Mouse (Mus musculus): ENCODE measurements at regions not wholly inside any gene's neighbourhood (a gene's known extent, or its start where the extent isn't known, plus 50 kb on each side); places are given as distances from the start of the nearest gene placed in this dataset.

DNA sequence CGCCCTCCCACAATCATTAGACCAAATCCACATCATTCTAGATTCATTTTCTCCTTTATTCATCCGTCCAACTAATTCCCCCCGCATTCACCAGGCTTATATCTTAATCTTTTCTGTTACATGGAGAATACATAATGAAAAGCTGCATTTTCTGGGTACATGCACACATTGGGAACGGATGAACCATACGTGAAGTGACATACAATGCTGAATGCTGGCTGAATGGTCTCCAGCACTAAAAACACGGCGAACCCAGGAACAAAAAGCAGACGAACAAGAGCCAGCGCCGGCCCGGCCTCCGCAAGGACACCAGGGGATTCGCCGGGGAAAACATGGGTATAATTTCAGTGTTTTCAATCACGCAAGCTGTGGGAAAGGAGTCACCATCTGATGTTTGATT lies 52.0 kb upstream of the Olig2 start:
- Histone ChIP-seq H3K4me3 (ENCODE audit: insufficient read depth in 1 of 2, low read depth in 2 of 2, low read length in 2 of 2) (no peak overlapping the region), H3K9me3 (ENCODE audit: control insufficient read depth, low read length) (no peaks in the 10 kb centered on the region), H3K4me1 (replicated peaks; ENCODE audit: control insufficient read depth in 2 of 2, insufficient read depth in 2 of 2, low read length in 1 of 2) (peaks cover 0 to 2% of the 10 kb centered on the region in 2 experiments; a peak in 1 of 4 replicates), H3K36me3 (replicated peaks; ENCODE audit: control insufficient read depth, insufficient read depth, low read depth) (no peaks in the 10 kb centered on the region), H3K4me2 (ENCODE audit: low read depth) (no peak overlapping the region), H3K27ac (no peak overlapping the region), H3K9ac (replicated peaks) (no peak overlapping the region), H3K27me3 (ENCODE audit: control insufficient read depth, insufficient read depth, low read length) (peaks cover 11% of the 10 kb centered on the region)
- WGBS (ENCODE audit: insufficient replicate concordance): 74% methylated on average over 15 of the region's 15 CpGs
- ATAC-seq (ENCODE audit: insufficient read depth) (no peak), DNase-seq (ENCODE audit: low read depth in 3 of 3, low spot score in 3 of 3) (no peak)
- TF ChIP-seq EP300 (IDR thresholded peaks at IDR 0.05; ENCODE audit: low read depth): no peak
- no peak for TF ChIP-seq CTCF (IDR thresholded peaks at IDR 0.05; ENCODE audit: low read depth)

DNA sequence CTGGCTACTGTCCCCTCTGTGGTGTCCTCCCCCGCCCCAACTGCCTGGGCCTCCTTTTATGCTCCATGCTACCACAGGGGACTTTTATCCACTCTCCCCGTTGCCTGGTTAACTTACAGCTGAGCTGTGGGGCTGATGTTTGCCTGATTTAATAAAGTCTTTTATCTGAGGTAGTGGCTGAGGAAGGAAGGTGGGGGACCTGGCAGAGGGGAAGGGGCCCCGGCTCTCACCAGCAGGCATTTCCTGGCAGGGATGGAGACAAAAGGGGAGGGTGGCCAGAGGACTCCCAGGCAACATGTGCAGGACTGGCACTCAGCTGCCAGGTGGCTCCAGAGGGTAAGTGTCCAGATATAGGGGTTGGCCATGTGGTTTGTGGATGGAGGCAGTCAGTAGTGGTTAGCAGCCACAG lies 51.4 kb upstream of the Olig2 start:
- Histone ChIP-seq H3K9me3 (ENCODE audit: control insufficient read depth, low read length) (no peaks in the 10 kb centered on the region), H3K4me3 (ENCODE audit: insufficient read depth in 1 of 2, low read depth in 2 of 2, low read length in 2 of 2) (no peak overlapping the region), H3K4me1 (replicated peaks; ENCODE audit: control insufficient read depth in 2 of 2, insufficient read depth in 2 of 2, low read length in 1 of 2) (peaks cover 0 to 2% of the 10 kb centered on the region in 2 experiments; a peak in 1 of 4 replicates), H3K36me3 (replicated peaks; ENCODE audit: control insufficient read depth, insufficient read depth, low read depth) (no peaks in the 10 kb centered on the region), H3K27ac (no peak overlapping the region), H3K9ac (replicated peaks) (no peak overlapping the region), H3K4me2 (ENCODE audit: low read depth) (no peak overlapping the region), H3K27me3 (ENCODE audit: control insufficient read depth, insufficient read depth, low read length) (peaks cover 11% of the 10 kb centered on the region)
- DNase-seq (ENCODE audit: low read depth in 3 of 3, low spot score in 3 of 3) (no peak), ATAC-seq (ENCODE audit: insufficient read depth) (no peak)
- 18% methylated on average over 3 of the region's 3 CpGs for WGBS (ENCODE audit: insufficient replicate concordance)
- no peak for TF ChIP-seq EP300 (IDR thresholded peaks at IDR 0.05; ENCODE audit: low read depth)
- no peak for TF ChIP-seq CTCF (IDR thresholded peaks at IDR 0.05; ENCODE audit: low read depth)

DNA sequence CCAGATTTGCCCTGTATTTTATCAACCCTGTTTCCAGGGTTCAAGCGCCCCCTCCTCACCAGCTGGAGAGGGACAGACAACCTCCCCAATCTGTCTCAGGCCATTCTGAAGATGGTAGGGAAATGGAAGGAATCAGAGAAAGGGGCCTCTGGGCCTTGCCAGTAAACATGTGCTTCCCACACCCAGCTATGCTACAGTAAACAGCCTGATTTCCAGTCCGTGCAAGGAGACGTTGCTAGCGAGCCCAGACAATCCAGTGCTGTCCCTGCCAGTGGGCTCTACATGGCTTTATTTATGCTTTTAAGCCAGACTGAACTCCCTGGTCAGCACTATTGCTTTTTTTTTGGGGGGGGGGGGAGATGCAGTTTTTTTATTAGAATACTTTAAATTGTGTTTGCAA lies 50.9 kb upstream of the Olig2 start:
- ATAC-seq (ENCODE audit: insufficient read depth) (no peak), DNase-seq (ENCODE audit: low read depth in 3 of 3, low spot score in 3 of 3) (no peak)
- Histone ChIP-seq H3K27ac (no peak overlapping the region), H3K4me3 (ENCODE audit: insufficient read depth in 1 of 2, low read depth in 2 of 2, low read length in 2 of 2) (no peak overlapping the region), H3K4me2 (ENCODE audit: low read depth) (no peak overlapping the region), H3K4me1 (replicated peaks; ENCODE audit: control insufficient read depth in 2 of 2, insufficient read depth in 2 of 2, low read length in 1 of 2) (peaks cover 0 to 2% of the 10 kb centered on the region in 2 experiments; a peak in 1 of 4 replicates), H3K9me3 (ENCODE audit: control insufficient read depth, low read length) (no peaks in the 10 kb centered on the region), H3K27me3 (ENCODE audit: control insufficient read depth, insufficient read depth, low read length) (peaks cover 11% of the 10 kb centered on the region), H3K36me3 (replicated peaks; ENCODE audit: control insufficient read depth, insufficient read depth, low read depth) (no peaks in the 10 kb centered on the region), H3K9ac (replicated peaks) (no peak overlapping the region)
- 58% methylated on average over 4 of the region's 4 CpGs for WGBS (ENCODE audit: insufficient replicate concordance)
- TF ChIP-seq CTCF (IDR thresholded peaks at IDR 0.05; ENCODE audit: low read depth) (no peak), EP300 (IDR thresholded peaks at IDR 0.05; ENCODE audit: low read depth) (no peak)
